8 mouse cellular contexts compared by ENCODE assay signal in the genomic region with DNA sequence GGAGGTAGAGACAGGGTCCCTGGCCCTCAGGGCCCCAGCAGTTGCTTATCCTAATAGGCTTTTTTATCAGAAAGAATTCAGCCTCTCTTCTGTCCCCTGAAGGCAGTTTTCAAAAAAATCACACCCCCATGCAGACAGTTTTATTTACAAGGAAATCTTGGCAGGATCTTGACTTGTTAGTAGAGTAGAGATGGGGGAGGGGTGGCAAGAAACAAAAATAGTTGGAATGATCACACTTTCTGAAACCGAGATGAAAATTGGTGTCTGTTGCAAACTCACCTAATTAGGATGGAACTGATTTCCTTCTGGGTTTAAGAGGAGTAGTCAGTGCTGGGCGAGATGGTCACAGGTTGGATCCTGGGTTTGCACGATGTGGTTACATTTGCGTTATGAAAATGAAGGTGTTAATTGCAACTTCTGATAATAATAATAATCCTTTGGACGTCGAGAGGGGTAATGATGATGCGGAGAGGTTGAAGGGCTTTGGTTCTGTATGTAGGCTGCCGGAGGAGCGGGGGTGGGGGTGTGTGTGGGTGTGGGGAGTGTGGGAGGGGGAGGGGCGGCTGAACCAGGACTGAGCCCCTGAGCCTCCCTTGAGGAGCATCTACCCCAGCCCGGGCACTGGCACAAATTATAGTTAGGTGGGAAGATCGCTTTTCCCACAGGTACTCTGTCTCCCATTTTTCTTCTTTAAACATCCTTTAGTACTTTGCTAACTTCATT. TPM values are rescaled to one million over a fixed set of nuclear protein-coding genes. Genes with fewer than 3 reads are reported as not detected.
A peak's percentile ranks its signal among the peaks of the same experiment; 100 is the strongest.
DNase-seq lines count a peak whose midpoint lies in the region; ATAC-seq lines count a peak whose summit lies in the region.

No protein-coding gene starts in this region.

- H3K4me1 ChIP-seq in kidney, embryonic 16.5 days (ENCODE audit: insufficient read depth, low read length) = peaks cover 31% of the 10 kb centered on the region
- 0 out of 2 replicates have a peak, but pooled peaks cover 5% of the 10 kb centered on the region for H3K4me1 ChIP-seq in embryonic facial prominence, embryonic 11.5 days (ENCODE audit: control insufficient read depth, insufficient read depth, low read length)
- peaks cover 51% of the 10 kb centered on the region for H3K4me1 ChIP-seq in hindbrain, embryonic 15.5 days (replicated peaks)
- H3K4me1 ChIP-seq in midbrain, embryonic 15.5 days = peaks cover 55% of the 10 kb centered on the region

- H3K4me2 ChIP-seq in kidney, embryonic 16.5 days (replicated peaks; ENCODE audit: low read depth, low read length) = peak overlapping the region; percentile 100
- H3K4me2 ChIP-seq in embryonic facial prominence, embryonic 11.5 days (ENCODE audit: low read depth, low read length) = peak overlapping the region; percentile 100; the same call in 1 of the 2 replicates
- H3K4me2 ChIP-seq in hindbrain, embryonic 15.5 days = peak overlapping the region; percentile 100
- H3K4me2 ChIP-seq in midbrain, embryonic 15.5 days = peak overlapping the region; percentile 100

- H3K4me3 ChIP-seq in kidney, embryonic 16.5 days (ENCODE audit: low read length) = no peak overlapping the region
- no peak overlapping the region for H3K4me3 ChIP-seq in embryonic facial prominence, embryonic 11.5 days (ENCODE audit: low read depth, low read length)
- peak overlapping the region; percentile 57 for H3K4me3 ChIP-seq in hindbrain, embryonic 15.5 days
- no peak overlapping the region for H3K4me3 ChIP-seq in midbrain, embryonic 15.5 days

- 8% methylated on average over 12 of the region's 12 CpGs for WGBS in kidney, embryonic 16.5 days
- 5% methylated on average over 12 of the region's 12 CpGs for WGBS in embryonic facial prominence, embryonic 11.5 days
- 6% methylated on average over 12 of the region's 12 CpGs for WGBS in hindbrain, embryonic 15.5 days
- WGBS in midbrain, embryonic 15.5 days = 6% methylated on average over 12 of the region's 12 CpGs

- DNase-seq in kidney, postnatal 4 days = no peak
- DNase-seq in embryonic facial prominence, embryonic 11.5 days (ENCODE audit: low spot score) = no peak
- DNase-seq in adrenal gland, postnatal 36 days = no peak
- no peak for DNase-seq in urinary bladder, postnatal 25 days (ENCODE audit: low spot score)
- DNase-seq in lung, adult 18-20 months = no peak

- no peaks in the 10 kb centered on the region for H3K9me3 ChIP-seq in kidney, embryonic 16.5 days (ENCODE audit: low read length)
- no peaks in the 10 kb centered on the region for H3K9me3 ChIP-seq in embryonic facial prominence, embryonic 11.5 days (replicated peaks; ENCODE audit: control insufficient read depth, low read length)
- H3K9me3 ChIP-seq in hindbrain, embryonic 15.5 days = no peaks in the 10 kb centered on the region
- no peaks in the 10 kb centered on the region for H3K9me3 ChIP-seq in midbrain, embryonic 15.5 days

- H3K36me3 ChIP-seq in kidney, embryonic 16.5 days (ENCODE audit: insufficient read depth, low read length) = no peaks in the 10 kb centered on the region
- H3K36me3 ChIP-seq in embryonic facial prominence, embryonic 11.5 days (replicated peaks; ENCODE audit: control insufficient read depth, insufficient read depth, low read depth, low read length) = no peaks in the 10 kb centered on the region
- H3K36me3 ChIP-seq in hindbrain, embryonic 15.5 days = no peaks in the 10 kb centered on the region
- H3K36me3 ChIP-seq in midbrain, embryonic 15.5 days (replicated peaks) = no peaks in the 10 kb centered on the region

- no peak overlapping the region for H3K9ac ChIP-seq in kidney, embryonic 16.5 days (replicated peaks; ENCODE audit: low read length)
- no peak overlapping the region for H3K9ac ChIP-seq in embryonic facial prominence, embryonic 11.5 days (replicated peaks; ENCODE audit: low read length)
- no peak overlapping the region for H3K9ac ChIP-seq in hindbrain, embryonic 15.5 days
- no peak overlapping the region for H3K9ac ChIP-seq in midbrain, embryonic 15.5 days

- peaks cover 37% of the 10 kb centered on the region for H3K27me3 ChIP-seq in kidney, embryonic 16.5 days (ENCODE audit: insufficient read depth, low read length)
- peaks cover 37% of the 10 kb centered on the region for H3K27me3 ChIP-seq in embryonic facial prominence, embryonic 11.5 days (ENCODE audit: control insufficient read depth, insufficient read depth, low read length)
- 0 out of 2 replicates have a peak, but pooled peaks cover 8% of the 10 kb centered on the region for H3K27me3 ChIP-seq in hindbrain, embryonic 15.5 days
- H3K27me3 ChIP-seq in midbrain, embryonic 15.5 days (replicated peaks) = no peaks in the 10 kb centered on the region

- ATAC-seq in kidney, embryonic 16.5 days (ENCODE audit: low FRiP score, low TSS enrichment) = no peak
- no peak for ATAC-seq in embryonic facial prominence, embryonic 11.5 days (replicated peaks; ENCODE audit: insufficient number of reproducible peaks, low FRiP score, low TSS enrichment, low read depth)
- ATAC-seq in hindbrain, embryonic 15.5 days (ENCODE audit: low FRiP score, low read depth) = no peak
- ATAC-seq in midbrain, embryonic 15.5 days (replicated peaks) = no peak

- no peak overlapping the region for H3K27ac ChIP-seq in kidney, embryonic 16.5 days (ENCODE audit: low read length)
- no peak overlapping the region for H3K27ac ChIP-seq in embryonic facial prominence, embryonic 11.5 days (replicated peaks; ENCODE audit: low read depth, low read length)
- no peak overlapping the region for H3K27ac ChIP-seq in hindbrain, embryonic 15.5 days (replicated peaks)
- no peak overlapping the region for H3K27ac ChIP-seq in midbrain, embryonic 15.5 days

RNA-seq across cellular contexts. Expression of a gene that starts 1.0 kb away (rescaled TPM):
- 2.4 TPM in 2 replicates for polyA plus RNA-seq in kidney, embryonic 16.5 days (2015; fragmentation: Nextera tagmentation; extraction: Ambion mirVana)
- 3.2 and 4.0 TPM in 2 replicates for polyA plus RNA-seq in embryonic facial prominence, embryonic 11.5 days (2014; fragmentation: Nextera tagmentation; extraction: Ambion mirVana)
- 6.9 and 8.1 TPM in 2 replicates for polyA plus RNA-seq in hindbrain, embryonic 15.5 days (2015; fragmentation: Nextera tagmentation; extraction: Ambion mirVana)
- 9.2 and 10.8 TPM in 2 replicates for polyA plus RNA-seq in midbrain, embryonic 15.5 days (2015; fragmentation: Nextera tagmentation; extraction: Ambion mirVana)
- total RNA-seq in adrenal gland, postnatal 36 days (2021) = 1 to 10 TPM; 3.0 to 3.3 TPM
